Mouse (Mus musculus) cerebellum, postnatal 14 days (tissue): ENCODE results near the gene Fmo1.
"Not testable (repeated sequence)": the region's sequence is repeated elsewhere in the genome, so short reads cannot be mapped to it uniquely, and the experiment has no call there.

ENCODE experiments used
- DNase-seq, 2 experiments: peaks; one replicate each; pipeline ENCODE4 v3.0.0; 2021; ENCODE audit warnings: mixed read lengths in 2 of 2

The Fmo1 gene

GRCm38 (mm10) chr1:162792306-162793044, 73.9 kb downstream of the Fmo1 start:
- DNase-seq = no peak

- DNase-seq = no peak
Observed at GRCm38 (mm10) chr1:162785222-162785621, 81.2 kb downstream of the Fmo1 start.

DNA sequence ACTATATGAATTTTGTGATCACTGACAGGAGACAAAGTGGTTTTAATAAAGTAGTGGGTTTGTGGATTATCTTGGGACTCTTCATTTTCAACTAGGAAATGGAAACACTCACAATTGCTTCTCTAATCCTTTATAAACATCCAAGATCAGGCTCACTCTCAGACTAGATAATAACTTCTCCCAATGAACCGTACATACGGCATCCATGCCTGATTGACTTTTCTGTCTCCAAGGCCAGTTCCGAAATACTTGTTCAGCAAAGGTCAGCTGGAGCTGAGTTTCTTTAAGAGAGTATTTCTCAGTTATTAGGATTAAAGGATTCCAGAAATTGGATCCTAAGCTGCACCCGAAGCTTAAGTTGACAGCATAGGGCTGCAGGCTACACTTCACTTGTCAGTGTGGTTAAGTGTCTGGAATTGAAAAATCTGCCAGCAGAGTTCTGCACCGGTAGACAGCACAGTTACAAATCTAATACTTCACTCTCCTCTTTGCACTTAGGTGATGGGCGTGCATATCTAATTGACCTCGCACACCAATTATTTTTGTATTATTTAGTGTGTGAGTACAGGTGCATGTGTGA, 82.7 kb downstream of the Fmo1 start:
- no peak for DNase-seq

DNA sequence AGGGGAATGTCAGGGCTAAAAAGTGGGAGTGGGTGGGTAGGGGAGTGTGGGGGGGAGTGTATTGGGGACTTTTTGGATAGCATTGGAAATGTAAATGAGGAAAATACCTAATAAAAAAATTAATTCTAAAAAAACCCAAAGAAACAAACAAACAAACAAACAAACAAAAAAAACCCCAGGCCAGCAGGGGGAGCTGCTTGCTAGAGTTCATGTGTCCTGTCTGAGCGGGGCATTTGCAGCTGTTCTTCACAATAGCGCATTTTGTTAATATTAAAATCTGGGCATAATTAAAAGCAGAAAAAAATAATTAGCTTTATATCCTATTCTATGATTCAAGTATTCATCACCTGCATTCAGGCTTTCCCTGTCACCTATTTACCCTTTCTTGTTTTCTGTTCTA, 85.4 kb downstream of the Fmo1 start:
- not testable (repeated sequence) for DNase-seq
